Mouse (Mus musculus) forebrain, embryonic 11.5 days (tissue): ENCODE results near the gene Gm49336. TPM values are rescaled to one million over a fixed set of nuclear protein-coding genes. Genes with fewer than 3 reads are reported as not detected.
A peak's percentile ranks its signal among the peaks of the same experiment; 100 is the strongest.

Experiments
- ATAC-seq: fragments of 200-750 bp; cut with Nextera tagmentation; replicated peaks from 2 replicates; pipeline ENCODE4 v1.8.0; 2017; ENCODE audit warnings: moderate TSS enrichment; ENCODE audit not compliant: low FRiP score
- DNase-seq: peaks from one replicate; pipeline ENCODE4 v3.0.0-alpha.2; 2017; ENCODE audit warnings: low spot score
- H3K27ac ChIP-seq: fragments of 300-500 bp; sonication (generic); 2 replicates; pipeline ENCODE4 v1.5.1; 2014; ENCODE audit warnings: low read depth, low read length
- H3K27me3 ChIP-seq: fragments of 300-500 bp; sonication (generic); 2 replicates; pipeline ENCODE4 v1.6.1; 2014; ENCODE audit warnings: mild to moderate bottlenecking, low read length, mixed read lengths; ENCODE audit not compliant: control insufficient read depth, insufficient read depth
- H3K36me3 ChIP-seq: fragments of 300-500 bp; sonication (generic); 2 replicates; pipeline ENCODE4 v1.6.1; 2014; ENCODE audit warnings: mild to moderate bottlenecking, low read length, moderate library complexity, mixed read lengths; ENCODE audit not compliant: control insufficient read depth, insufficient read depth
- H3K4me1 ChIP-seq: fragments of 300-500 bp; sonication (generic); replicated peaks from 2 replicates; pipeline ENCODE4 v1.6.1; 2014; ENCODE audit warnings: low read length, mixed read lengths; ENCODE audit not compliant: control insufficient read depth, insufficient read depth
- H3K4me2 ChIP-seq: fragments of 300-500 bp; sonication (generic); 2 replicates; pipeline ENCODE4 v1.6.1; 2014; ENCODE audit warnings: low read depth, mild to moderate bottlenecking, low read length, moderate library complexity, mixed read lengths; ENCODE audit not compliant: severe bottlenecking
- H3K4me3 ChIP-seq: fragments of 300-500 bp; sonication (generic); 2 replicates; pipeline ENCODE4 v1.5.1; 2014; ENCODE audit warnings: low read depth, low read length
- H3K9ac ChIP-seq: fragments of 300-500 bp; sonication (generic); 2 replicates; pipeline ENCODE4 v1.6.1; 2014; ENCODE audit warnings: low read length
- H3K9me3 ChIP-seq: fragments of 300-500 bp; sonication (generic); 2 replicates; pipeline ENCODE4 v1.6.1; 2016; ENCODE audit warnings: low read length, mixed read lengths; ENCODE audit not compliant: control insufficient read depth
- WGBS: fragments of 180-500 bp; shearing (Covaris S2); extraction: QIAGEN DNeasy Blood & Tissue Kit; methylation state at CpG from one replicate; pipeline ENCODE4 v1.1.7; 2014; 5-methylcytosine and 5-hydroxymethylcytosine counted together
- polyA plus RNA-seq: library from polyadenylated mRNA; unstranded; fragments of >200 nt; fragmentation: Nextera tagmentation; extraction: Ambion mirVana; gene quantifications from 2 replicates; pipeline ENCODE4 v1.2.1, GENCODE M21; 2014

The Gm49336 gene
- 76.2 and 84.0 TPM in 2 replicates for polyA plus RNA-seq

DNA sequence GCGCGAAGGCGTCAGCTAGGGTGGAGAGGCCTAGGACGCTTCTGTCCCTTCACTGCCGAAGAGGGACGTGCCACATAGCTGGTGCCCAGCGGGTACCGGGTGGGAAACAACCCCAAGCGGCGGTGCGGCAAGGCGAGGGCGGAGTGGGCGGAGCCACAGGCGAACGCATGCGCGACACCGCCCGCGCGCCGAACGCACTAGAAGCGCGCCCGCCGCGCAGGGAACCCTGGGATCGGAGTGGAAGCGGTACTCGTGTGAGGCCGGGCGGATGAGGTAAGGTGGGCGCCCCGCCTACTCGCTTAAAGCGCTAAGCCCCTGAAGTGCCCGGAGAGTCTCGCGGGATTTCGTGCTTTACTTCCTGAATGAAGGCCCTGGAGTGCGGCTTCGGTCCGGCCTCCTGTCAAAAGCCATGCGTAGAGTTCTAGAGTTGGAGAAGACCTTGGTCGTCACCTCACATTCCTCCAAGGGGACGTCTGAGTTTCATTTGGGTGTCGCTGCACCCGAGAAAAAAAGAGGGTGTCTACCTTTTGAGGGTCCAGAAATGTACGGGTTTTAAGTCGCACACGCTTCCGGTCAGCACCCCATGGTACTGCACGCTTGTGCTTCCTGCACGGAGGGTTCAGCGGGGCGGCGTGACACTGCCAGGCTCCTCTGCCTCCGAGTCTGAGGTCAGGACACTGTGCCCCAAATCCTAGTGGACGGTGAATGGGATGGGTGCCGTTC, at the start of gene Gm49336, which contains the start of gene Nupl1:
Gm49336 (minus strand) TSS at position 227 of the 723 bp plus-strand sequence.
Nupl1 (minus strand) TSS at position 151 of the 723 bp plus-strand sequence.
- ATAC-seq (peak; percentile 99), DNase-seq (peak; percentile 99)
- Histone ChIP-seq H3K27ac (peak within 1 kb of the TSS; percentile 82), H3K27me3 (no peaks in the 10 kb centered on the region), H3K4me1 (peaks cover 4% of the 10 kb centered on the region; the same call in 1 of the 2 replicates), H3K4me2 (peak within 1 kb of the TSS; percentile 64), H3K9me3 (no peaks in the 10 kb centered on the region), H3K4me3 (peak within 1 kb of the TSS; percentile 96), H3K9ac (peak within 1 kb of the TSS; percentile 98), H3K36me3 (no peaks in the 10 kb centered on the region)
- WGBS = under 1% methylated on average over 62 of the region's 62 CpGs

DNA sequence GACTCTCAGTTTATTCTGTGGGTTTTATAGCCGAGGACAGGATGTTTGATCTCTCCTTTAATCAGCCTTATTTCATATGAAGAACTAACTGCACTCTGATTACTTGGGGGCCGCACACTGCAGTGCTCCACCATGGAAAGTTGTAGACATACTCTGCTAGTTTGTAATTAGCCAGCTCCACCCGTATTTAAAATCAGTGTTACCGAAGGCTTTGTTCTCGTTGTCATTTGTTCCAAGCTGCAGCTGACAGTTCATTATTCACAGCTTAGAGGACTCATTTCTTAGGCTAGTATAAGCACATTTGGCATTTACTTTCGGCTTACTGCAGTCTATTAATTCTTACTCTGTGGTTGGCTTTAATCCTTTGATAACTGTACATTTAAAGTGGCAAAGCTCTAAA, 49.7 kb upstream of the Gm49336 start:
- 0 out of 2 replicates have a peak, but pooled peaks cover 2% of the 10 kb centered on the region for H3K36me3 ChIP-seq
- no peaks in the 10 kb centered on the region for H3K9me3 ChIP-seq
- H3K4me3 ChIP-seq = no peak overlapping the region
- no peak for DNase-seq
- no peak overlapping the region; the same call in 1 of the 2 replicates for H3K9ac ChIP-seq
- no peak overlapping the region for H3K4me2 ChIP-seq
- 0 out of 2 replicates have a peak, but pooled peaks have one; percentile 24 for ATAC-seq
- peaks cover 14% of the 10 kb centered on the region; the same call in 1 of the 2 replicates for H3K4me1 ChIP-seq
- no peaks in the 10 kb centered on the region for H3K27me3 ChIP-seq
- WGBS = 32% methylated on average over 6 of the region's 6 CpGs
- H3K27ac ChIP-seq = peak overlapping the region; percentile 63

GRCm38 (mm10) chr14:60300224-60300991, 49.1 kb upstream of the Gm49336 start:
- Histone ChIP-seq H3K4me3 (no peak overlapping the region), H3K36me3 (0 out of 2 replicates have a peak, but pooled peaks cover 2% of the 10 kb centered on the region), H3K4me1 (peaks cover 14% of the 10 kb centered on the region; the same call in 1 of the 2 replicates), H3K27ac (peak overlapping the region; percentile 63), H3K9ac (no peak overlapping the region), H3K27me3 (no peaks in the 10 kb centered on the region), H3K4me2 (no peak overlapping the region), H3K9me3 (no peaks in the 10 kb centered on the region)
- ATAC-seq (peak; percentile 61; the same call in 1 of the 2 replicates), DNase-seq (peak; percentile 57)
- 53% methylated on average over 14 of the region's 14 CpGs for WGBS

DNA sequence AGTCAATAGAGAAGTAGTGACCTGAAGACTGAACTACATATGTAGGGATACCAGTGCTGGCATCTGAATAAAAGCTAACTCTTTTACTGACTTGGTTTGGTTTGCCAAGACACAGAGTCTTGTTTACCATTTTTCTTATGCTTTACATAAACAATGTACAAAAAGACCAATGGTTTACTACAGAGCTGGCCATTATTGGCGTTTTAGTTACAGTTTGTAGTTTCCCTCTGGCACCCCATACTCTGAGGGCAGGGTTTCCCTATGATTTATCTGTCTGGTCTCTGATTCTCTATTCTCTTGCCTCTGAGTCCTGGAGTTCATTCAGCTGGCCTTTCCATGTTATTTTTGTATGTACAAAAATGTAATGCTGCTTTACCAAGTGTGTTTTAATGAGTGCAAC, 44.2 kb upstream of the Gm49336 start:
- WGBS = 87% methylated on average over 1 of the region's 1 CpGs
- DNase-seq (no peak), ATAC-seq (no peak)

GRCm38 (mm10) chr14:60290363-60290762, 39.1 kb upstream of the Gm49336 start:
- Histone ChIP-seq H3K9me3 (no peaks in the 10 kb centered on the region), H3K27ac (no peak overlapping the region), H3K4me2 (no peak overlapping the region), H3K4me1 (no peaks in the 10 kb centered on the region), H3K9ac (no peak overlapping the region), H3K27me3 (no peaks in the 10 kb centered on the region), H3K4me3 (no peak overlapping the region), H3K36me3 (no peaks in the 10 kb centered on the region)
- 95% methylated on average over 4 of the region's 4 CpGs for WGBS
- DNase-seq (no peak), ATAC-seq (no peak)

More for the DNA sequence above, 44.2 kb upstream of the Gm49336 start:
- H3K27me3 ChIP-seq = no peaks in the 10 kb centered on the region
- no peak overlapping the region for H3K4me3 ChIP-seq
- no peak overlapping the region for H3K4me2 ChIP-seq
- no peaks in the 10 kb centered on the region for H3K9me3 ChIP-seq
- H3K36me3 ChIP-seq = no peaks in the 10 kb centered on the region
- H3K9ac ChIP-seq = no peak overlapping the region
- H3K4me1 ChIP-seq = peaks cover 3% of the 10 kb centered on the region; the same call in 1 of the 2 replicates
- no peak overlapping the region for H3K27ac ChIP-seq

DNA sequence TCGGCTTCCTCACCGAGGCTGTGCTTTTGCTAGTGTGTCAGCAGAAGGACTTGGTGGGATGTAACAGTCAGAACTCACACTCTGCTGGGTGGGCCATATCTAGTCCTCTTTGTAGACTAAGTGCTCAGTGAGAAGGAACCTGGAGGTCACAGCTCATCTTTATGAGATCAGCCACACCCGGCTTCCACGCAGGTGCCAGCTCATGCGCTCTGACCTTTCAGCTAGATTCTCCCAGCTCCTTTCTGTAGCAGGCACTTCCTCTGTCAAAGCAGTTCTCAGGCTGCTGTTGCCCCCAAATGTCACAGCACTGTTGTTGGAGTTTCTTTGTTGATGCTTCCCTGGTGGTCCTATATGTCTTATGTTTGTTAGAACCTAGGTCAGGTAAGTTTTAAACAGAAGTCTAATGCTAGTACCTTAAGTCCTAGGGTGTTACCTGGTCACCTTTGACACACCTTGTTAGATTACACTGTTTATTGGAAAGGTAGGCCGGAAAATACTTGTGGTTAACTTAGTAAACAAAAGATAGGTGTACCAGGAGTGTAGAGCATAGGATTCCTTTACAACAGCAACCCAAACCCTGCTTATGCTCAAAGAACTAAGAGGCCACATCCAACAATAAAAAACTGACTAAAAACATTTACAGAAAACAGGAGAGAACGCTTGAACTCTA, 35.0 kb upstream of the Gm49336 start:
- no peak overlapping the region for H3K9ac ChIP-seq
- no peak overlapping the region for H3K27ac ChIP-seq
- no peaks in the 10 kb centered on the region for H3K36me3 ChIP-seq
- DNase-seq (no peak), ATAC-seq (no peak)
- H3K4me3 ChIP-seq = no peak overlapping the region
- H3K27me3 ChIP-seq = no peaks in the 10 kb centered on the region
- H3K9me3 ChIP-seq = no peaks in the 10 kb centered on the region
- 92% methylated on average over 7 of the region's 7 CpGs for WGBS
- no peak overlapping the region for H3K4me2 ChIP-seq
- H3K4me1 ChIP-seq = no peaks in the 10 kb centered on the region

DNA sequence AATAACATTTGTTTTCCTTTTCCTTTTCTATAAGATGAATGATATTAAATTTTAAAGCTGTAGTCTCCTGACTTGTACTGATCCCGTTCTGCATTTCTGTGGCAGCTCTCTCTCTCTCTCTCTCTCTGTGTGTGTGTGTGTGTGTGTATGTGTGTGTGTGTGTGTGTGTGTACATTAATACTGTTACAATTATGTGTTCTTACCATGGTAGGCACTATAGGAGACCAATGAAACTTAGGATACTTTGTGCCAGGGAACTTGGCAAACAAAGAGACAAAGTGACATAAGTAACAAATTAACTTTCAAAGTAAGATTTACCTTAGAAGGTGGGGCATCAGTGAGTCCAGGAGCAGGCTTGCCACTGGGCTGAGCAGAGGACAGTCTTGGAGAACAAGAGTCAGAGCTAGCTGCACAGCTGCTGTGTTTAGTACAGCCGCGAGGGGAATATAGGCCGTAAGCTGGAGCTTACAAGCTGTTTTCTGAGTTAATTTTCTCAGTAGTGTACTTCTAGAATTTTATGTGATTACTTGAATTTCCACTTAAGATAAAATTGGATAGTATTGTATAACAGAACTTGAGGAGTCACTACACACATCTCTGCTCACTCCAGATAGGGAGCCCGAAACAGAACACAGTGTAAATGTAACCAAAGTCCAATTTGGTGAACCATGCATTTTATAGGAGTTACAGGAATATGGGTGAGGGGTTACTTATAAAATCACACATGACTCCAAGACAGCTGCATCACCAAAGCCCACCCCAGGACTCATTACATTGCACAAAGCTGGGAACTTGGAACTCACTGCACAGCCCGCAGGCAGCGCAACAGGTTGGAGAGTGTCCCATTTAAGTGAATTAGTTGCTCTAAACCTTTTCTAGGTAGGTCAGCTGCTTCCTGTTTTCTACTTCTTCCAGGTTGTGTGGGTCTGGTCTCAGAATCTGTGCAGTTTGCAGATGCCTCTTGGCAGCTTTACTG, 24.3 kb upstream of the Gm49336 start:
- Histone ChIP-seq H3K9ac (no peak overlapping the region), H3K4me2 (no peak overlapping the region), H3K36me3 (no peaks in the 10 kb centered on the region), H3K27me3 (no peaks in the 10 kb centered on the region), H3K27ac (no peak overlapping the region), H3K4me1 (0 out of 2 replicates have a peak, but pooled peaks cover 2% of the 10 kb centered on the region), H3K9me3 (no peaks in the 10 kb centered on the region), H3K4me3 (no peak overlapping the region)
- ATAC-seq (no peak), DNase-seq (no peak)
- WGBS = 95% methylated on average over 7 of the region's 7 CpGs
